ENCODE assay signal across 8 mouse cellular contexts in the genomic region with DNA sequence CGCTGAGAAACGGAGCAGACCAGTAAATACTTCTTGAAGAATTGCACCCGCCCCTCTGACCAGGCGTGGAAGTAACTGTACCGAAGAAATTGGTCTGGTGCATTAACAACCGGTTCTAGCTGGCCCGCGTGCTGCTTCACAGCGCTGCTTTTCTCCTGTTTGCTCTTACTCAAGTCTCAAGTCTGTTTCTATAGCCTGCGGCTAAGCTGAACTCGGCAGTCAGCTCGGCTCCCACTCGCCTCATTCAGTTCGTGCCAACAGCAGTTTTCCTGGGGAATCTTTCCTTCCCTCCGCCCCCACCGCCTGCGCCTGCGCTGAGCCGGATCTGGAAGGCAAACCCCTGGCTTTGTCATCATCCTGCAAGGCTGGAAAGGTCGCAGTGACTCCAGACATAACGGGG. TPM values are rescaled to one million over a fixed set of nuclear protein-coding genes. Genes with fewer than 3 reads are reported as not detected.
DNase-seq lines count a peak whose midpoint lies in the region; ATAC-seq and TF ChIP-seq lines count a peak whose summit lies in the region.

No protein-coding gene starts in this region.

- intact Hi-C loops in heart, adult 2 months (cut with DNase I): loop anchor here (5.0 kb wide), 1 partner anchor 125 kb away; no protein-coding TSS in a partner anchor

- peak overlapping the region; percentile 38 for H3K4me2 ChIP-seq in embryonic facial prominence, embryonic 15.5 days (replicated peaks)
- peak overlapping the region; percentile 61 for H3K4me2 ChIP-seq in limb, embryonic 13.5 days (replicated peaks)

- H3K4me1 ChIP-seq in embryonic facial prominence, embryonic 15.5 days: peaks cover 26% of the 10 kb centered on the region; the same call in 1 of the 2 replicates
- H3K4me1 ChIP-seq in heart, adult 2 months (ENCODE audit: control insufficient read depth, insufficient read depth, low read length): no peaks in the 10 kb centered on the region
- no peaks in the 10 kb centered on the region for H3K4me1 ChIP-seq in kidney, adult 2 months (ENCODE audit: control insufficient read depth, insufficient read depth, low read length)
- H3K4me1 ChIP-seq in limb, embryonic 13.5 days: peaks cover 25% of the 10 kb centered on the region

- ATAC-seq in embryonic facial prominence, embryonic 15.5 days (ENCODE audit: insufficient number of reproducible peaks, low FRiP score, low TSS enrichment, low read depth): peak; percentile 67
- peak; percentile 51 for ATAC-seq in limb, embryonic 13.5 days (ENCODE audit: low FRiP score, low read depth)

- no peak for TF ChIP-seq EP300 in heart, adult 2 months (IDR thresholded peaks at IDR 0.05; ENCODE audit: insufficient read depth, low read depth, low read length)

- no peak overlapping the region for H3K27ac ChIP-seq in embryonic facial prominence, embryonic 15.5 days (replicated peaks)
- H3K27ac ChIP-seq in heart, adult 2 months: no peak overlapping the region
- no peak overlapping the region for H3K27ac ChIP-seq in kidney, adult 2 months (ENCODE audit: insufficient read depth, low read depth, low read length)
- H3K27ac ChIP-seq in limb, embryonic 13.5 days: peak overlapping the region; percentile 55; the same call in 1 of the 2 replicates

- H3K27me3 ChIP-seq in embryonic facial prominence, embryonic 15.5 days: no peaks in the 10 kb centered on the region
- H3K27me3 ChIP-seq in heart, adult 2 months (ENCODE audit: control insufficient read depth, insufficient read depth, low read length): no peaks in the 10 kb centered on the region
- H3K27me3 ChIP-seq in kidney, adult 2 months (replicated peaks; ENCODE audit: control insufficient read depth, insufficient read depth, low read length): no peaks in the 10 kb centered on the region
- peaks cover 7% of the 10 kb centered on the region; the same call in 1 of the 2 replicates for H3K27me3 ChIP-seq in limb, embryonic 13.5 days

- no peaks in the 10 kb centered on the region for H3K79me2 ChIP-seq in heart, adult 2 months (replicated peaks; ENCODE audit: control insufficient read depth, insufficient read depth, low read length)

- TF ChIP-seq CTCF in heart, adult 2 months (IDR thresholded peaks at IDR 0.05): no peak
- no peak for TF ChIP-seq CTCF in kidney, adult 2 months (conservative IDR thresholded peaks at IDR 0.05; ENCODE audit: insufficient read depth, insufficient read length, low read depth, low read length)

- H3K9ac ChIP-seq in embryonic facial prominence, embryonic 15.5 days: no peak overlapping the region
- no peak overlapping the region for H3K9ac ChIP-seq in heart, adult 2 months (ENCODE audit: low read depth, low read length)
- peak overlapping the region; percentile 51; the same call in 1 of the 2 replicates for H3K9ac ChIP-seq in limb, embryonic 13.5 days

- peak; percentile 72 for DNase-seq in adrenal gland, adult 8-10 months
- DNase-seq in heart, adult 2 months: peak; percentile 58 to 61
- DNase-seq in kidney, adult 2 months: peak; percentile 77
- DNase-seq in neural tube, embryonic 10.5 days (ENCODE audit: extremely low spot score, low spot score): peak; percentile 58
- DNase-seq in urinary bladder, postnatal 14 days (ENCODE audit: low spot score): peak; percentile 63
- no peak for DNase-seq in thymus, adult 18-20 months

- H3K4me3 ChIP-seq in embryonic facial prominence, embryonic 15.5 days (replicated peaks): peak overlapping the region; percentile 25
- H3K4me3 ChIP-seq in heart, adult 2 months: peak overlapping the region; percentile 34; the same call in 1 of the 2 replicates
- peak overlapping the region; percentile 16; the same call in 1 of the 2 replicates for H3K4me3 ChIP-seq in kidney, adult 2 months (ENCODE audit: insufficient read depth, low read depth, low read length)
- peak overlapping the region; percentile 35 for H3K4me3 ChIP-seq in limb, embryonic 13.5 days

- 12% methylated on average over 21 of the region's 21 CpGs for WGBS in embryonic facial prominence, embryonic 15.5 days
- 12% methylated on average over 21 of the region's 21 CpGs for WGBS in heart, adult 2 months
- 10% methylated on average over 21 of the region's 21 CpGs for WGBS in kidney, adult 2 months
- 9% methylated on average over 21 of the region's 21 CpGs for WGBS in limb, embryonic 13.5 days

- 0 out of 2 replicates have a peak, but pooled peaks cover 2% of the 10 kb centered on the region for H3K9me3 ChIP-seq in embryonic facial prominence, embryonic 15.5 days (replicated peaks)
- peaks cover 8% of the 10 kb centered on the region; the same call in 1 of the 2 replicates for H3K9me3 ChIP-seq in limb, embryonic 13.5 days

- H3K36me3 ChIP-seq in embryonic facial prominence, embryonic 15.5 days: no peaks in the 10 kb centered on the region
- no peaks in the 10 kb centered on the region for H3K36me3 ChIP-seq in heart, adult 2 months (ENCODE audit: control insufficient read depth, insufficient read depth, low read length)
- H3K36me3 ChIP-seq in kidney, adult 2 months (ENCODE audit: control insufficient read depth, insufficient read depth, low read length): no peaks in the 10 kb centered on the region
- H3K36me3 ChIP-seq in limb, embryonic 13.5 days: no peaks in the 10 kb centered on the region

- TF ChIP-seq POLR2A in heart, adult 2 months (IDR thresholded peaks at IDR 0.05; ENCODE audit: insufficient read depth, low read depth, low read length): no peak
- no peak for TF ChIP-seq POLR2A in kidney, adult 2 months (IDR thresholded peaks at IDR 0.05; ENCODE audit: low read depth, low read length)

RNA-seq across cellular contexts. Expression of a gene that starts 14.3 kb away (rescaled TPM):
- 10 to 100 TPM; 19.2 to 27.4 (median 25.3) TPM for total RNA-seq in adrenal gland, adult 8-10 months (2022)
- 60.6 and 68.2 TPM in 2 replicates for polyA plus RNA-seq in embryonic facial prominence, embryonic 15.5 days (2015; fragmentation: Nextera tagmentation; extraction: Ambion mirVana)
- 10 to 100 TPM; 14.3 to 22.4 TPM for total RNA-seq in heart, adult 2 months (2021)
- 15.3 and 18.0 TPM in 2 replicates for polyA plus RNA-seq in heart, adult 2 months (2012; rRNA removed)
- polyA plus RNA-seq in kidney, adult 2 months (2012; rRNA removed): 7.6 and 9.0 TPM in 2 replicates
- 97.4 and 102 TPM in 2 replicates for polyA plus RNA-seq in limb, embryonic 13.5 days (2015; fragmentation: Nextera tagmentation; extraction: Ambion mirVana)

Comparison
In these comparisons a context has a peak if more than half of its experiments do, and no peak if none do; other contexts are left out.
1. DNase-seq: peak in adrenal gland, adult 8-10 months (single experiment), heart, adult 2 months (2 of 2), kidney, adult 2 months (single experiment), neural tube, embryonic 10.5 days (single experiment) and urinary bladder, postnatal 14 days (single experiment); none in thymus, adult 18-20 months (0 of 2).
2. Peak in every context shown above with its lines, with median percentiles within 50 percentile points of each other: H3K4me3 ChIP-seq.